Mouse (Mus musculus): ENCODE results near the gene Tex2.

Gene Tex2

DNA sequence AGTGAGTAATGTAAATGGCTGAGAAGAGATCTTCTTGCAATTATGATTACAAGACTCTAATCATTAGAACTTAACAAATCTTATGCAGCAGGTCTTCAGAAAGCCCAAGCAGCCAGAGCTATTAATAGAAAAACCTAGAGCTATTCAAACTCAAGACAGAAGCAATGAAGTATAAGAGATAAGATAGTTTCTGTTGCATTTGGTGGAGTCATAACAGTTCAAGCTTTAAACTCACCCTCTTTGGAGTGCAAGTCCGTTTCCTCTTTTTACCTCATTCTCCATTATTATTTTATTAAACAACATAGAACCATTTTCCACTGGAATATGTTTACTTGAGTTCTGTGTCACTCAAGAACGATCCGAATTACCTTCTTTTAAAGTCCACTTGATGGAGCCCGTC lies 154.7 kb downstream of the Tex2 start:
- DNase-seq (ENCODE audit: low read depth, low spot score): no peak

All from c-Kit-negative CD71-positive TER-119-positive erythroid progenitor cells, embryonic 14.5 days (primary cell).